Mouse (Mus musculus) lung, postnatal 0 days (tissue): ENCODE results near the gene Xntrpc.

Experiments
- CTCF ChIP-seq: IDR thresholded peaks from 2 replicates; pipeline ENCODE4 v1.5.1; 2016; ENCODE audit warnings: antibody characterized with exemption, mild to moderate bottlenecking
- EP300 ChIP-seq: IDR thresholded peaks from 2 replicates; pipeline ENCODE4 v1.6.1; 2016; ENCODE audit warnings: antibody characterized with exemption, mild to moderate bottlenecking, control low read depth

DNA sequence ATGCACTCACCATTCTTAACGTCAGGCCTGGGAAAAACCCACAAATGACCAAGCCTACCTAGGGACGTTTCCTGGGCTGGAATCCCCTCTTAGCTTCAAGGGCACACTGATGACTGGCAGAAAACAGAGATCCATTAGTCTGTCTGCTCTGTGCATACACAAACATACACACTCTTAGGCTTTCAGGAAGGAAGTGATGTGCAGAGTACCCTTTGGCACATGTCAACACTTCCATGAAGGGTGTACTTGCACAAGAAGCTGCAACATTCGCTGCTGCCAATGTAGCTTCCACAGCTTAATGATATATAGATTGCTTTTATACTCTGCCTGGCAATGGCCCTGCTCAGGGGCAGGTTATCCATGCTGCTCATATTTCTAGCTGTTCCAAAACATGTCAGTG lies 46.2 kb upstream of the Xntrpc start:
- TF ChIP-seq CTCF: no peak
- no peak for TF ChIP-seq EP300
